Mouse (Mus musculus): ENCODE measurements around the gene Tcp10a. TPM values are rescaled to one million over a fixed set of nuclear protein-coding genes. Genes with fewer than 3 reads are reported as not detected.
"Not testable (repeated sequence)": the region's sequence is repeated elsewhere in the genome, so short reads cannot be mapped to it uniquely, and the experiment has no call there.

The Tcp10a gene
- polyA plus RNA-seq, 1 experiment from 2014 or later = not detected

GRCm38 (mm10) chr17:7326415-7326814 is 2.0 kb downstream of the Tcp10a start:
- not testable (repeated sequence) for H3K36me3 ChIP-seq (replicated peaks)
- WGBS (ENCODE audit: insufficient replicate concordance) = 8% methylated on average over 6 of the region's 8 CpGs

GRCm38 (mm10) chr17:7332745-7333144 is 8.3 kb downstream of the Tcp10a start:
- not testable (repeated sequence) for H3K27me3 ChIP-seq; H3K27ac ChIP-seq (replicated peaks); H3K9me3 ChIP-seq (replicated peaks); H3K36me3 ChIP-seq (replicated peaks); H3K9ac ChIP-seq; H3K4me1 ChIP-seq (replicated peaks); H3K4me3 ChIP-seq (replicated peaks); H3K4me2 ChIP-seq; ATAC-seq (ENCODE audit: insufficient read depth)
- WGBS (ENCODE audit: insufficient replicate concordance) = 45% methylated on average over 3 of the region's 5 CpGs

More at GRCm38 (mm10) chr17:7326415-7326814, 2.0 kb downstream of the Tcp10a start:
- H3K4me2 ChIP-seq; H3K9me3 ChIP-seq (replicated peaks); ATAC-seq (ENCODE audit: insufficient read depth); H3K4me3 ChIP-seq (replicated peaks); H3K4me1 ChIP-seq (replicated peaks); H3K9ac ChIP-seq; H3K27ac ChIP-seq (replicated peaks); H3K27me3 ChIP-seq: not testable (repeated sequence)

- not testable (repeated sequence) for H3K9ac ChIP-seq; H3K4me2 ChIP-seq; H3K27me3 ChIP-seq; H3K9me3 ChIP-seq (replicated peaks); H3K4me1 ChIP-seq (replicated peaks); ATAC-seq (ENCODE audit: insufficient read depth); H3K4me3 ChIP-seq (replicated peaks); H3K27ac ChIP-seq (replicated peaks); H3K36me3 ChIP-seq (replicated peaks)
- WGBS (ENCODE audit: insufficient replicate concordance) = 60% methylated on average over 9 of the region's 9 CpGs
Observed at GRCm38 (mm10) chr17:7337381-7337780, 12.9 kb downstream of the Tcp10a start.

- H3K27ac ChIP-seq (replicated peaks); H3K36me3 ChIP-seq (replicated peaks); H3K9me3 ChIP-seq (replicated peaks); H3K27me3 ChIP-seq; ATAC-seq (ENCODE audit: insufficient read depth); H3K4me3 ChIP-seq (replicated peaks); H3K4me1 ChIP-seq (replicated peaks); H3K4me2 ChIP-seq; H3K9ac ChIP-seq: not testable (repeated sequence)
- WGBS (ENCODE audit: insufficient replicate concordance) = 30% methylated on average over 2 of the region's 3 CpGs
Observed at GRCm38 (mm10) chr17:7348765-7349164, 24.3 kb downstream of the Tcp10a start.

DNA sequence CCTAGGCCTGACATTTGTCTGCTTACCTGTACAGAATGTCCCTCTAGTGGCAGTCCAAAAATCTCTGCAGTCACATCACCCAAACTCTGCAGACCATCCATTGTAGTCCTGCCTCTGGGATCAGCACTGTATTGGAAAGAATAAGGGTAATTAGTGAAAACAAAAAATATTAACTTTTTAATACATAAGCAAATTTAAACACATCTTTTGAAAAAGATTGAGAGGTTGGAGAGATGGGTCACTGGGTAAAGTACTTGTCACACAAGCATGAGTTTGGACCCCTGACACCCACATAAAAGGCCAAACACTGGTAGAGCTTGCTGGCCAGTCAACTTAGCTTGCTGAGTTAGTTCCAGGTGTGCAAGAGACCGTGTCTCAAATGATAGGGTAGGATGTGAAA is 28.1 kb downstream of the Tcp10a start, which contains the start of gene Ttll2:
Gene Ttll2, minus strand, starts transcription at position 101 of the 400 bp plus-strand sequence.
- not testable (repeated sequence) for H3K4me2 ChIP-seq; H3K4me3 ChIP-seq (replicated peaks); ATAC-seq (ENCODE audit: insufficient read depth); H3K9ac ChIP-seq; H3K9me3 ChIP-seq (replicated peaks); H3K27me3 ChIP-seq; H3K4me1 ChIP-seq (replicated peaks); H3K36me3 ChIP-seq (replicated peaks); H3K27ac ChIP-seq (replicated peaks)
- 53% methylated on average over 1 of the region's 1 CpGs for WGBS (ENCODE audit: insufficient replicate concordance)

GRCm38 (mm10) chr17:7359806-7360205 is 35.4 kb downstream of the Tcp10a start:
- not testable (repeated sequence) for H3K27ac ChIP-seq (replicated peaks); H3K9me3 ChIP-seq (replicated peaks); H3K4me3 ChIP-seq (replicated peaks); H3K36me3 ChIP-seq (replicated peaks); H3K27me3 ChIP-seq; H3K4me1 ChIP-seq (replicated peaks); H3K9ac ChIP-seq; H3K4me2 ChIP-seq; ATAC-seq (ENCODE audit: insufficient read depth)
- WGBS (ENCODE audit: insufficient replicate concordance) = 68% methylated on average over 4 of the region's 4 CpGs

DNA sequence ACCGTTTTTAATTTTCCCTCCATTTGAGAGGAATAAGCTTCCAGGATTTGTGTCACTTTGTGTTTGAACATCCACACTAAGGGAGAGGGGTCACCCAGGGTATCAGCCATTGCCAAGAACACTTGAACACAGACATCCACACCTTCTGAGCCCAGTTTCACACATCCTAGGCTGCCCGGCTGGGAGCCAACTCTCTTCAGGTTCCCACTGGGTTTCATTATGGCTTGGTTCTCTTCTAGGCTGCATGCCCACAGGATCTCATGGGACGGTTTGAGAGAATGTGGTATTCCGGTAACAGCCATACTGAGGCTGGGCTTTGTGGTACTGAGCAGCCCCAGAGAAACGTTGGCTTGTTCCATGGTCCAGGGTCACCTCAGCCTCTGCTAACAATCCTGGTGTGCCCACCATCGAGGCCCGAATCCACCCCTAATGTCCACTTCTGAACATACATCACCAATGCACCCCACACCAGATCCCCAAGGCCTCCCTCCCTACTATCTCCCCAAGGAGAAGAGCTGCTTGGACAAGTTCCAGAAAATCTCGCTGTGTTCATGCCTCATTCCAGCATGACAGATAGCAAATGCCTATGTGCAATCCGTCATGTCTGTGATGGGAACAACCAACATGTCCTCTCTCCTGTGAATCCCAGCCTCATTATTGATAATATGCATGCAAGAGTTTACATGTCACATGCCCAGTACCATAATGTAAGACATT is 36.5 kb downstream of the Tcp10a start:
- not testable (repeated sequence) for H3K4me2 ChIP-seq; H3K27ac ChIP-seq (replicated peaks); H3K4me1 ChIP-seq (replicated peaks); H3K9ac ChIP-seq; ATAC-seq (ENCODE audit: insufficient read depth); H3K27me3 ChIP-seq; H3K4me3 ChIP-seq (replicated peaks); H3K9me3 ChIP-seq (replicated peaks); H3K36me3 ChIP-seq (replicated peaks)
- WGBS (ENCODE audit: insufficient replicate concordance) = 54% methylated on average over 9 of the region's 9 CpGs

- 29% methylated on average over 1 of the region's 3 CpGs for WGBS (ENCODE audit: insufficient replicate concordance)
- H3K4me1 ChIP-seq (replicated peaks); H3K9ac ChIP-seq; H3K4me3 ChIP-seq (replicated peaks); H3K36me3 ChIP-seq (replicated peaks); H3K4me2 ChIP-seq; H3K27me3 ChIP-seq; H3K9me3 ChIP-seq (replicated peaks); ATAC-seq (ENCODE audit: insufficient read depth); H3K27ac ChIP-seq (replicated peaks): not testable (repeated sequence)
Observed at GRCm38 (mm10) chr17:7365615-7366014, 41.2 kb downstream of the Tcp10a start.

DNA sequence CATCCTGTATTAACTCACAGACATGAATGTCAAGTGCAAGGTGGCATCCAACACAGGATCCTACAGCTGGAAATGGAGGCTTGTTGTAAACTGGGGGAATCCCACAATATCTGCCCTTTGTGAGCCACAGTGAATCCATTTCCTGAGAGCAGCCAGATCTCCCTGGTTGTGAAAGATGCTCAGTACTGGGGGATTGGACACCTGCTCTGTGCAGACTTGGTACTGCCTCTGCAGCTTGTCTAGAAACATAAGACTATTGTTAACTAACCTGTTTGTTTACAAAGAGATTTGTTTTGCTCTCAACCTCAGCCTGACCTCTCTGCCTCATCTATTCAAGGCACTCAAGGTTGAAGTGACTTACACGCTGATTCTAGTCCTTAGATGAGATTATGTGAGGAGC is 41.8 kb downstream of the Tcp10a start:
- not testable (repeated sequence) for H3K36me3 ChIP-seq (replicated peaks); H3K9me3 ChIP-seq (replicated peaks); H3K27me3 ChIP-seq; H3K27ac ChIP-seq (replicated peaks); H3K9ac ChIP-seq; H3K4me3 ChIP-seq (replicated peaks); H3K4me2 ChIP-seq; ATAC-seq (ENCODE audit: insufficient read depth); H3K4me1 ChIP-seq (replicated peaks)
- WGBS (ENCODE audit: insufficient replicate concordance) = 50% methylated on average over 1 of the region's 1 CpGs

- not testable (repeated sequence) for ATAC-seq (ENCODE audit: insufficient read depth)
Observed at GRCm38 (mm10) chr17:7366676-7367374, 42.4 kb downstream of the Tcp10a start.

GRCm38 (mm10) chr17:7369401-7369800 is 45.0 kb downstream of the Tcp10a start:
- H3K4me3 ChIP-seq (replicated peaks); H3K27ac ChIP-seq (replicated peaks); H3K9me3 ChIP-seq (replicated peaks); H3K4me1 ChIP-seq (replicated peaks); H3K4me2 ChIP-seq; H3K36me3 ChIP-seq (replicated peaks); ATAC-seq (ENCODE audit: insufficient read depth); H3K27me3 ChIP-seq; H3K9ac ChIP-seq: not testable (repeated sequence)
- WGBS (ENCODE audit: insufficient replicate concordance) = 48% methylated on average over 6 of the region's 6 CpGs

More at GRCm38 (mm10) chr17:7366676-7367374, 42.4 kb downstream of the Tcp10a start:
- H3K27ac ChIP-seq (replicated peaks); H3K9ac ChIP-seq; H3K36me3 ChIP-seq (replicated peaks); H3K27me3 ChIP-seq; H3K4me3 ChIP-seq (replicated peaks); H3K4me2 ChIP-seq; H3K9me3 ChIP-seq (replicated peaks); H3K4me1 ChIP-seq (replicated peaks): not testable (repeated sequence)
- 52% methylated on average over 5 of the region's 7 CpGs for WGBS (ENCODE audit: insufficient replicate concordance)

All from liver, embryonic 15.5 days (tissue).